Mouse (Mus musculus): Measurements from ENCODE around the gene Inka2. TPM values are rescaled to one million over a fixed set of nuclear protein-coding genes. Genes with fewer than 3 reads are reported as not detected.

The Inka2 gene
- total and polyA plus RNA-seq, 3 experiments, result 0.39 to 0.61 TPM; not detected in 1

DNA sequence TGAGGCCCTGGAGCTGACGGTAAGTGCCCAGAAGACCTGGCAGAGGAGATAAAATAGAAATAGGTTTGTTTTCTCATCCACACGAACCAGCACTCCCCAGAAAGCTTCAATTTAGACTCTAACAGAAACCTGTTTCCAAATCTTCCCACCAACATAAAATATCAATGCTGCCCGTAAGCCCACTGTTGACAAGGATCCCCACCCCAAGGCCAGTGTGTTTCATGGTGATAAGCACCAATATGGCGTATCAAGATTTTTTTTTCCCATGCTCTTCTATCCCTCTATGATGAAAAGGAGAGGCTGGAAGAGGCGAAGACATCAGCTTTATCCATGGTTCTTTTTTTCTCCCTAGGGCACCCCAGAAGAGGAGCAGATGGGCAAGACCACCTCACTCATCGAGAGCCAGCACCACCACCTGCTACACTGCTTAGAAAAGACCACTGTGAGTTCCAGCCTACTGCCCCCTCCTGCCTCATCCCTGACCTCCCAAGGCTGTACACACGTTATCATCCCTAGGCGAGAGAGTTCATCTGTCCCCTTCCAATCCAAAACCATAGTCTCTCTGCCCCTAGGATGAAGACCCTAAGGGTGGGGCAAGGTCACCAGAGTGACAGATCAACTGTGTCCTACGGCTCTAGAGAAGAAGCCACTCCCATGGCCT is 39.2 kb upstream of the Inka2 start:
- Histone ChIP-seq H3K9ac (ENCODE audit: control insufficient read depth, low read depth, low read length, poor library complexity, severe bottlenecking) (no peak overlapping the region), H3K4me3 (ENCODE audit: control insufficient read depth in 1 of 2, insufficient read depth in 1 of 2, low read depth in 2 of 2, low read length in 2 of 2) (no peak overlapping the region), H3K4me1 (ENCODE audit: control insufficient read depth in 1 of 2, insufficient read depth in 2 of 2, low read length in 2 of 2) (no peaks in the 10 kb centered on the region), H3K27me3 (ENCODE audit: control insufficient read depth in 1 of 2, insufficient read depth in 2 of 2, low read length in 2 of 2) (no peaks in the 10 kb centered on the region), H3K36me3 (ENCODE audit: control insufficient read depth in 1 of 2, insufficient read depth in 2 of 2, low read length in 2 of 2) (no peaks in the 10 kb centered on the region), H3K9me3 (replicated peaks; ENCODE audit: insufficient read depth, low read length) (no peaks in the 10 kb centered on the region), H3K79me2 (ENCODE audit: control insufficient read depth, insufficient read depth, low read length, poor library complexity) (no peaks in the 10 kb centered on the region), H3K27ac (ENCODE audit: control insufficient read depth, low read depth, low read length) (no peak overlapping the region)
- no peak for DNase-seq (ENCODE audit: low read depth, low spot score)
- no peak for TF ChIP-seq CTCF (IDR thresholded peaks at IDR 0.05 in 2 of 3, conservative IDR thresholded peaks at IDR 0.05 in 1 of 3; ENCODE audit: control insufficient read depth in 1 of 3, insufficient read depth in 1 of 3, low read depth in 2 of 3, low read length in 3 of 3, poor library complexity in 1 of 3, severe bottlenecking in 1 of 3)
- no peak for TF ChIP-seq HCFC1 (IDR thresholded peaks at IDR 0.05; ENCODE audit: low read depth, low read length)
- no peak for TF ChIP-seq POLR2AphosphoS2 (IDR thresholded peaks at IDR 0.05; ENCODE audit: low read length)
- no peak for TF ChIP-seq USF2 (IDR thresholded peaks at IDR 0.05; ENCODE audit: borderline replicate concordance in 1 of 2, insufficient read depth in 1 of 2, low read depth in 1 of 2, low read length in 2 of 2)
- TF ChIP-seq EP300 (IDR thresholded peaks at IDR 0.05; ENCODE audit: low read depth in 1 of 2, low read length in 2 of 2), result 0 out of 4 replicates have a peak, but pooled peaks of 1 of the 2 experiments have one; percentile 14

- Histone ChIP-seq H3K27ac (ENCODE audit: control insufficient read depth, low read depth, low read length) (no peak overlapping the region), H3K9me3 (replicated peaks; ENCODE audit: insufficient read depth, low read length) (no peaks in the 10 kb centered on the region), H3K27me3 (ENCODE audit: control insufficient read depth in 1 of 2, insufficient read depth in 2 of 2, low read length in 2 of 2) (no peaks in the 10 kb centered on the region), H3K79me2 (ENCODE audit: control insufficient read depth, insufficient read depth, low read length, poor library complexity) (no peaks in the 10 kb centered on the region), H3K4me1 (ENCODE audit: control insufficient read depth in 1 of 2, insufficient read depth in 2 of 2, low read length in 2 of 2) (0 out of 4 replicates have a peak, but pooled peaks cover 0 to 4% of the 10 kb centered on the region in 2 experiments), H3K36me3 (ENCODE audit: control insufficient read depth in 1 of 2, insufficient read depth in 2 of 2, low read length in 2 of 2) (peaks cover 0 to 3% of the 10 kb centered on the region in 2 experiments; a peak in 1 of 4 replicates), H3K9ac (ENCODE audit: control insufficient read depth, low read depth, low read length, poor library complexity, severe bottlenecking) (no peak overlapping the region), H3K4me3 (ENCODE audit: control insufficient read depth in 1 of 2, insufficient read depth in 1 of 2, low read depth in 2 of 2, low read length in 2 of 2) (no peak overlapping the region)
- no peak for TF ChIP-seq POLR2A (IDR thresholded peaks at IDR 0.05; ENCODE audit: control insufficient read depth in 1 of 2, insufficient read depth in 1 of 2, low read depth in 1 of 2, low read length in 2 of 2, poor library complexity in 1 of 2)
- no peak for TF ChIP-seq RAD21 (IDR thresholded peaks at IDR 0.05; ENCODE audit: low read depth, low read length)
- TF ChIP-seq MAX (IDR thresholded peaks at IDR 0.05; ENCODE audit: low read length), result no peak
- no peak for TF ChIP-seq RCOR1 (IDR thresholded peaks at IDR 0.05; ENCODE audit: low read depth, low read length)
- TF ChIP-seq SMC3 (IDR thresholded peaks at IDR 0.05; ENCODE audit: low read depth, low read length), result no peak
- TF ChIP-seq MYB (IDR thresholded peaks at IDR 0.05; ENCODE audit: low read depth, low read length), result no peak
- TF ChIP-seq MYC (IDR thresholded peaks at IDR 0.05; ENCODE audit: low read depth, low read length), result no peak
- TF ChIP-seq GABPA (IDR thresholded peaks at IDR 0.05; ENCODE audit: low read depth, low read length), result no peak
- TF ChIP-seq USF2 (IDR thresholded peaks at IDR 0.05; ENCODE audit: borderline replicate concordance in 1 of 2, insufficient read depth in 1 of 2, low read depth in 1 of 2, low read length in 2 of 2), result no peak
- TF ChIP-seq MAZ (IDR thresholded peaks at IDR 0.05; ENCODE audit: low read depth, low read length), result no peak
- no peak for TF ChIP-seq TAL1 (IDR thresholded peaks at IDR 0.05; ENCODE audit: low read length)
- no peak for TF ChIP-seq MXI1 (IDR thresholded peaks at IDR 0.05; ENCODE audit: low read depth, low read length)
- no peak for TF ChIP-seq ZNF384 (IDR thresholded peaks at IDR 0.05; ENCODE audit: low read depth, low read length)
- TF ChIP-seq CHD2 (IDR thresholded peaks at IDR 0.05; ENCODE audit: low read length), result no peak
- DNase-seq (ENCODE audit: low read depth, low spot score), result no peak
Measured at GRCm38 (mm10) chr3:105666996-105667523, 37.3 kb upstream of the Inka2 start.

Measured in MEL (cell line).